9 mouse cellular contexts compared by ENCODE assay signal in the genomic region with DNA sequence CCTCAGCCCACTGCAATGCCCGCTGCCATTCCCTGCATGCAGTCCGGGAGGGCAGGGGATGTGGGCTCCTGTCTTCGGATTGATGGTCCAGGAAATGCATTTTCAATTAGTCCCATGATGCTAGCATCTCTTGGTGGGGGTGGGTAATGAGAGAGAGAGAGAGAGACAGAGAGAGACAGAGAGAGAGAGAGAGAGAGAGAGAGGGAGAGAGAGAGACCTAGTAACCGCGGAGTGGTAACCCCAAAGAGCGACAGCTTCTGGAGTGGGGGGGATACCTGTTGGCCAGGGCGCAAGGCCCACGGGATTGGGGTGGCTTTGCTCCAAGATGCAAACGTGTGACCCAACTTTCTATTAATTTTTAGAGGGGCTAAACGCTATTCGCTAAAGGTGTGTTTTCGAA. TPM values are rescaled to one million over a fixed set of nuclear protein-coding genes. Genes with fewer than 3 reads are reported as not detected.
DNase-seq lines count a peak whose midpoint lies in the region; ATAC-seq and TF ChIP-seq lines count a peak whose summit lies in the region.
"Had no signal": no experiment of that assay in that cellular context is flagged by ENCODE, and none has a peak within 500 bp of the region (broad histone marks: within the 10 kb centered on the region; RNA-seq: fewer than 3 reads in every experiment).

A gene (plus strand): TSS at position 301 of the 400 bp plus-strand sequence.

- H3K4me1 ChIP-seq in lung, embryonic 14.5 days (ENCODE audit: insufficient read depth) = no peaks in the 10 kb centered on the region
- H3K4me1 ChIP-seq in hindbrain, embryonic 10.5 days (replicated peaks) = peaks cover 29% of the 10 kb centered on the region
- peaks cover 19% of the 10 kb centered on the region for H3K4me1 ChIP-seq in limb, embryonic 10.5 days
- peaks cover 26% of the 10 kb centered on the region for H3K4me1 ChIP-seq in olfactory bulb, adult 2 months (ENCODE audit: control insufficient read depth, insufficient read depth, low read length)

- TF ChIP-seq CTCF in lung, embryonic 14.5 days (IDR thresholded peaks at IDR 0.05; ENCODE audit: low read depth) = no peak
- TF ChIP-seq CTCF in olfactory bulb, adult 2 months (IDR thresholded peaks at IDR 0.05; ENCODE audit: insufficient read depth, low read depth, low read length) = no peak

- no peaks in the 10 kb centered on the region for H3K36me3 ChIP-seq in lung, embryonic 14.5 days (ENCODE audit: insufficient read depth)
- H3K36me3 ChIP-seq in hindbrain, embryonic 10.5 days = no peaks in the 10 kb centered on the region
- H3K36me3 ChIP-seq in limb, embryonic 10.5 days = no peaks in the 10 kb centered on the region

- 10% methylated on average over 12 of the region's 12 CpGs for WGBS in lung, embryonic 14.5 days
- 9% methylated on average over 12 of the region's 12 CpGs for WGBS in hindbrain, embryonic 10.5 days
- WGBS in limb, embryonic 10.5 days = 12% methylated on average over 12 of the region's 12 CpGs
- 11% methylated on average over 12 of the region's 12 CpGs for WGBS in olfactory bulb, adult 2 months

- no peaks in the 10 kb centered on the region; the same call in 1 of the 2 replicates for H3K9me3 ChIP-seq in lung, embryonic 14.5 days (ENCODE audit: low read depth, low read length)
- peaks cover 7% of the 10 kb centered on the region; the same call in 1 of the 2 replicates for H3K9me3 ChIP-seq in hindbrain, embryonic 10.5 days
- H3K9me3 ChIP-seq in limb, embryonic 10.5 days (replicated peaks) = no peaks in the 10 kb centered on the region

- no peak for ATAC-seq in lung, embryonic 14.5 days (ENCODE audit: insufficient read depth)

- no peak for DNase-seq in lung, embryonic 14.5 days
- DNase-seq in lung, adult 18-20 months = no peak
- no peak for DNase-seq in hindbrain, embryonic 10.5 days (ENCODE audit: low spot score)
- DNase-seq in limb, embryonic 10.5 days (ENCODE audit: low spot score) = no peak
- DNase-seq in thymus, postnatal 36 days = no peak
- DNase-seq in kidney, postnatal 14 days = no peak
- no peak for DNase-seq in lung, postnatal 10 days

- no peak within 1 kb of the TSS for H3K27ac ChIP-seq in lung, embryonic 14.5 days (ENCODE audit: low read depth)
- H3K27ac ChIP-seq in hindbrain, embryonic 10.5 days = peak within 1 kb of the TSS; percentile 70
- H3K27ac ChIP-seq in limb, embryonic 10.5 days = no peak within 1 kb of the TSS
- peak within 1 kb of the TSS; percentile 93 for H3K27ac ChIP-seq in olfactory bulb, adult 2 months (ENCODE audit: insufficient read depth, low read depth, low read length)

- peak within 1 kb of the TSS; percentile 13; the same call in 1 of the 2 replicates for H3K9ac ChIP-seq in lung, embryonic 14.5 days

- no peak for TF ChIP-seq POLR2A in olfactory bulb, adult 2 months (IDR thresholded peaks at IDR 0.05; ENCODE audit: insufficient read depth, low read depth, low read length)

- H3K4me3 ChIP-seq in lung, embryonic 14.5 days (ENCODE audit: low read depth, low read length) = peak within 1 kb of the TSS; percentile 43
- H3K4me3 ChIP-seq in hindbrain, embryonic 10.5 days = peak within 1 kb of the TSS; percentile 61
- H3K4me3 ChIP-seq in limb, embryonic 10.5 days = peak within 1 kb of the TSS; percentile 59
- H3K4me3 ChIP-seq in olfactory bulb, adult 2 months (ENCODE audit: insufficient read depth, low read depth, low read length) = peak within 1 kb of the TSS; percentile 97
- H3K4me3 ChIP-seq: erythroblast, embryonic 14.5 days had no signal

- H3K4me2 ChIP-seq in lung, embryonic 14.5 days = peak within 1 kb of the TSS; percentile 91

- H3K27me3 ChIP-seq in lung, embryonic 14.5 days (ENCODE audit: insufficient read depth, low read length) = peaks cover 54% of the 10 kb centered on the region
- H3K27me3 ChIP-seq in hindbrain, embryonic 10.5 days (ENCODE audit: insufficient read depth, poor library complexity, severe bottlenecking) = peaks cover 71% of the 10 kb centered on the region
- H3K27me3 ChIP-seq in limb, embryonic 10.5 days (ENCODE audit: low read depth, poor library complexity, severe bottlenecking) = peaks cover 89% of the 10 kb centered on the region

RNA-seq across cellular contexts. Expression of the gene that starts here (rescaled TPM):
- polyA plus RNA-seq in lung, embryonic 14.5 days (2014; fragmentation: Nextera tagmentation; extraction: Ambion mirVana) = 0.22 and 0.42 TPM in 2 replicates
- polyA plus RNA-seq in hindbrain, embryonic 10.5 days (2016; fragmentation: Nextera tagmentation; extraction: Ambion mirVana) = 10.1 and 22.4 TPM in 2 replicates
- 0.65 and 0.69 TPM in 2 replicates for polyA plus RNA-seq in limb, embryonic 10.5 days (2016; fragmentation: Nextera tagmentation; extraction: Ambion mirVana)
- polyA plus RNA-seq in olfactory bulb, adult 2 months (2012; ENCODE audit: insufficient read depth, insufficient read length, low replicate concordance, missing spikeins) = 104 TPM in 1 of 2 replicates, not detected in the other
- polyA plus RNA-seq: erythroblast, embryonic 14.5 days had no signal

Comparison
In these comparisons a context has a peak if more than half of its experiments do, and no peak if none do; other contexts are left out.
1. H3K27ac ChIP-seq: peak in hindbrain, embryonic 10.5 days (single experiment) and olfactory bulb, adult 2 months (single experiment); none in lung, embryonic 14.5 days (single experiment) and limb, embryonic 10.5 days (single experiment).
2. H3K4me3 ChIP-seq: peak in every context shown above with its lines; median percentile 97 in olfactory bulb, adult 2 months; 61 in hindbrain, embryonic 10.5 days; 59 in limb, embryonic 10.5 days; 43 in lung, embryonic 14.5 days.